Mouse (Mus musculus) kidney, postnatal 14 days (tissue): ENCODE measurements at regions not wholly inside any gene's neighbourhood (a gene's known extent, or its start where the extent isn't known, plus 50 kb on each side); places are given as distances from the start of the nearest gene placed in this dataset.

Source experiments
- DNase-seq: peaks from one replicate; pipeline ENCODE4 v3.0.0; 2022; ENCODE audit warnings: mixed read lengths

GRCm38 (mm10) chr7:96108768-96109167, 62.3 kb upstream of the Tenm4 start:
- no peak for DNase-seq

DNA sequence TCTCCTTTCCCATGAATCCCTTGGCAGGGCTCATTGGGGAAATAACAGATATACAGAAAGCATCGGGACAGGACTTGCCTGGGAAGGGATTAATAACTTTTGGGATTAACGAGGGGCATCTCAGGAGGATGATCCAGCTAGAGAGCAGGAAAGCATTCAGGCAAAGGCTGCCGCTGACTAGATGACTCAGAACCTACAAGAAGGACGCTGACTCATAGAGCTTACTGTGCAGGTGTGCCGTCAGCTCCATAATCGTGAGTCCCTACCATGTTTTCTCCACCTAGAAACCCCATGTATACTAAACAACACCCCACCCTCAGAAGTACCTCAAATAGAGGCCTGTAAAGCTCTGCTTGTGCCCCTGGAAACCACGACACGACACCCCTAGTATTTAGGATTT, 50.9 kb upstream of the Tenm4 start:
- no peak for DNase-seq
